Mouse (Mus musculus) forebrain, embryonic 10.5 days (tissue): ENCODE measurements around the gene Olfr576. TPM values are rescaled to one million over a fixed set of nuclear protein-coding genes. Genes with fewer than 3 reads are reported as not detected.

Source experiments
- DNase-seq: peaks from one replicate; pipeline ENCODE4 v3.0.0-alpha.2; 2017; ENCODE audit warnings: low spot score; ENCODE audit errors: extremely low spot score
- H3K27ac ChIP-seq: fragments of 300-500 bp; sonication (generic); 2 replicates; pipeline ENCODE4 v1.5.1; 2016; ENCODE audit warnings: mild to moderate bottlenecking
- H3K27me3 ChIP-seq: fragments of 300-500 bp; sonication (generic); 2 replicates; pipeline ENCODE4 v1.6.1; 2016; ENCODE audit warnings: mild to moderate bottlenecking; ENCODE audit not compliant: poor library complexity, severe bottlenecking
- H3K36me3 ChIP-seq: fragments of 300-500 bp; sonication (generic); replicated peaks from 2 replicates; pipeline ENCODE4 v1.6.1; 2016; ENCODE audit warnings: mild to moderate bottlenecking, moderate library complexity
- H3K4me1 ChIP-seq: fragments of 300-500 bp; sonication (generic); 2 replicates; pipeline ENCODE4 v1.6.1; 2016
- H3K4me3 ChIP-seq: fragments of 300-500 bp; sonication (generic); 2 replicates; pipeline ENCODE4 v1.5.1; 2016; ENCODE audit warnings: mild to moderate bottlenecking, moderate library complexity
- H3K9me3 ChIP-seq: fragments of 300-500 bp; sonication (generic); 2 replicates; pipeline ENCODE4 v1.6.1; 2016; ENCODE audit warnings: mild to moderate bottlenecking, moderate library complexity
- WGBS: fragments of 180-500 bp; shearing (Covaris S2); methylation state at CpG from one replicate; pipeline ENCODE4 v1.1.7; 2016; 5-methylcytosine and 5-hydroxymethylcytosine counted together
- polyA plus RNA-seq: library from polyadenylated mRNA; unstranded; fragments of >200 nt; fragmentation: Nextera tagmentation; extraction: Ambion mirVana; gene quantifications from 2 replicates; pipeline ENCODE4 v1.2.1, GENCODE M21; 2016

The Olfr576 gene
- polyA plus RNA-seq, 1 experiment from 2014 or later, result not detected

- H3K4me3 ChIP-seq, result no peak overlapping the region
- H3K4me1 ChIP-seq, result no peaks in the 10 kb centered on the region
- 55% methylated on average over 1 of the region's 1 CpGs for WGBS
- no peaks in the 10 kb centered on the region for H3K36me3 ChIP-seq
- no peaks in the 10 kb centered on the region for H3K9me3 ChIP-seq
- H3K27ac ChIP-seq, result no peak overlapping the region
- no peak for DNase-seq
- no peaks in the 10 kb centered on the region for H3K27me3 ChIP-seq
Measured at GRCm38 (mm10) chr7:102974399-102974798, 11.9 kb downstream of the Olfr576 start.

DNA sequence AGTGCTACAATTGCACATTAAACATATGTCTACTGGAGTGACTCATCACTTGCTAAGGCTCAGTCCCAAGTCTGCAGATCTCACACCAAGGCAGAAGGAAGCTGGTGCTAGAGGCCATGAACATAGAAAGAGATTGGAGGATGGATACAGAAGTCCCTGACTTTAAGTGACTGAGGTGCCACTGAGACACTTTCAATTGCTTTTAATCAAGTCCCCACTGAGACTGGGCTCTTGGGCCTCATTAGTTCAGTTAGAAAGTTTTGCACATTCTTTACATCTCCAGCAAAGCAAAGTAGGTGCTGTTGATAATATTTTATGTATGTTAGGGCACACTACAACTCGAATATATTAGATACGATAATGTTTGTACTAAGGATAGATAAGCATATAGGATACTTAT is 13.4 kb downstream of the Olfr576 start, which contains the start of gene Olfr577:
Gene Olfr577, minus strand, starts transcription at position 101 of the 400 bp plus-strand sequence.
- no peak for DNase-seq
- 87% methylated on average over 2 of the region's 2 CpGs for WGBS

GRCm38 (mm10) chr7:102989224-102989623 is 26.8 kb downstream of the Olfr576 start, which contains the start of gene Olfr578:
TSS of gene Olfr578 (minus strand) at chr7:102989324.
- no peak for DNase-seq
- no peak within 1 kb of the TSS for H3K4me3 ChIP-seq
- no peaks in the 10 kb centered on the region for H3K36me3 ChIP-seq
- no peaks in the 10 kb centered on the region for H3K9me3 ChIP-seq
- WGBS, result 82% methylated on average over 3 of the region's 3 CpGs
- no peaks in the 10 kb centered on the region for H3K27me3 ChIP-seq
- H3K4me1 ChIP-seq, result no peaks in the 10 kb centered on the region
- no peak within 1 kb of the TSS for H3K27ac ChIP-seq

More for the DNA sequence above, 13.4 kb downstream of the Olfr576 start, which contains the start of gene Olfr577:
- no peaks in the 10 kb centered on the region for H3K4me1 ChIP-seq
- no peak within 1 kb of the TSS for H3K27ac ChIP-seq
- H3K36me3 ChIP-seq, result no peaks in the 10 kb centered on the region
- H3K4me3 ChIP-seq, result no peak within 1 kb of the TSS
- H3K9me3 ChIP-seq, result no peaks in the 10 kb centered on the region
- H3K27me3 ChIP-seq, result no peaks in the 10 kb centered on the region

Other genes starting within 250 kb of the Olfr576 start
- gene Olfr33, start 243.6 kb upstream of the Olfr576 start, polyA plus RNA-seq, result not detected in 2 replicates
- gene Olfr559, start 235.2 kb upstream of the Olfr576 start, polyA plus RNA-seq, result not detected in 2 replicates
- gene Olfr560, start 203.3 kb upstream of the Olfr576 start, polyA plus RNA-seq, result not detected in 2 replicates
- gene Olfr78, start 203.2 kb upstream of the Olfr576 start, polyA plus RNA-seq, result not detected in 2 replicates
- gene Olfr561, start 191.4 kb upstream of the Olfr576 start, polyA plus RNA-seq, result not detected in 2 replicates
- gene Olfr564, start 159.2 kb upstream of the Olfr576 start, polyA plus RNA-seq, result not detected in 2 replicates
- gene Olfr566, start 103.9 kb upstream of the Olfr576 start, polyA plus RNA-seq, result not detected in 2 replicates
- not detected in 2 replicates for gene Olfr568, start 85.5 kb upstream of the Olfr576 start, polyA plus RNA-seq
- not detected in 2 replicates for gene Olfr569, start 71.8 kb upstream of the Olfr576 start, polyA plus RNA-seq
- not detected in 2 replicates for gene Olfr570, start 68.1 kb upstream of the Olfr576 start, polyA plus RNA-seq
- gene Olfr571, start 45.1 kb upstream of the Olfr576 start, polyA plus RNA-seq, result not detected in 2 replicates
- not detected in 2 replicates for gene Olfr572, start 38.3 kb upstream of the Olfr576 start, polyA plus RNA-seq
- gene Olfr573-ps1, start 20.1 kb upstream of the Olfr576 start, polyA plus RNA-seq, result not detected in 2 replicates
- gene Olfr574, start 14.2 kb upstream of the Olfr576 start, polyA plus RNA-seq, result not detected in 2 replicates
- gene Olfr575, start 3.9 kb upstream of the Olfr576 start, polyA plus RNA-seq, result not detected in 2 replicates
- gene Olfr577, start 13.3 kb downstream of the Olfr576 start, polyA plus RNA-seq, result not detected in 2 replicates
- not detected in 2 replicates for gene Olfr578, start 26.7 kb downstream of the Olfr576 start, polyA plus RNA-seq
- not detected in 2 replicates for gene Olfr582, start 75.4 kb downstream of the Olfr576 start, polyA plus RNA-seq
- gene Olfr583, start 88.6 kb downstream of the Olfr576 start, polyA plus RNA-seq, result not detected in 2 replicates
- not detected in 2 replicates for gene Olfr584, start 119.2 kb downstream of the Olfr576 start, polyA plus RNA-seq
- gene Olfr585, start 135.1 kb downstream of the Olfr576 start, polyA plus RNA-seq, result not detected in 2 replicates
- not detected in 2 replicates for gene Olfr586, start 163.0 kb downstream of the Olfr576 start, polyA plus RNA-seq
- not detected in 2 replicates for gene Olfr588-ps1, start 178.2 kb downstream of the Olfr576 start, polyA plus RNA-seq
- gene Olfr589, start 193.7 kb downstream of the Olfr576 start, polyA plus RNA-seq, result not detected in 2 replicates
- not detected in 2 replicates for gene Olfr591, start 215.7 kb downstream of the Olfr576 start, polyA plus RNA-seq
- not detected in 2 replicates for gene Olfr592, start 222.1 kb downstream of the Olfr576 start, polyA plus RNA-seq
- gene Olfr593, start 249.2 kb downstream of the Olfr576 start, polyA plus RNA-seq, result not detected in 2 replicates